Mouse (Mus musculus) hindbrain, embryonic 15.5 days (tissue): ENCODE measurements around the gene Trim9. TPM values are rescaled to one million over a fixed set of nuclear protein-coding genes. Genes with fewer than 3 reads are reported as not detected.

ENCODE experiments used
- ATAC-seq: fragments of 200-750 bp; cut with Nextera tagmentation; 2 replicates; pipeline ENCODE4 v1.8.0; 2017; ENCODE audit warnings: low read depth, moderate number of reproducible peaks, moderate TSS enrichment; ENCODE audit not compliant: low FRiP score
- H3K27ac ChIP-seq: fragments of 300-500 bp; sonication (generic); replicated peaks from 2 replicates; pipeline ENCODE4 v1.5.1; 2015; ENCODE audit warnings: mild to moderate bottlenecking, inconsistent platforms
- H3K27me3 ChIP-seq: fragments of 300-500 bp; sonication (generic); 2 replicates; pipeline ENCODE4 v1.6.1; 2015; ENCODE audit warnings: control low read depth, inconsistent platforms
- H3K36me3 ChIP-seq: fragments of 300-500 bp; sonication (generic); 2 replicates; pipeline ENCODE4 v1.6.1; 2015; ENCODE audit warnings: control low read depth, inconsistent platforms
- H3K4me1 ChIP-seq: fragments of 300-500 bp; sonication (generic); replicated peaks from 2 replicates; pipeline ENCODE4 v1.6.1; 2015; ENCODE audit warnings: control low read depth, inconsistent platforms
- H3K4me2 ChIP-seq: fragments of 300-500 bp; sonication (generic); 2 replicates; pipeline ENCODE4 v1.6.1; 2015; ENCODE audit warnings: moderate library complexity, mild to moderate bottlenecking, inconsistent platforms
- H3K4me3 ChIP-seq: fragments of 300-500 bp; sonication (generic); 2 replicates; pipeline ENCODE4 v1.5.1; 2015; ENCODE audit warnings: mild to moderate bottlenecking, inconsistent platforms
- H3K9ac ChIP-seq: fragments of 300-500 bp; sonication (generic); 2 replicates; pipeline ENCODE4 v1.6.1; 2015; ENCODE audit warnings: inconsistent platforms
- H3K9me3 ChIP-seq: fragments of 300-500 bp; sonication (generic); 2 replicates; pipeline ENCODE4 v1.6.1; 2016; ENCODE audit warnings: control low read depth, inconsistent platforms
- WGBS: fragments of 180-500 bp; shearing (Covaris S2); methylation state at CpG from one replicate; pipeline ENCODE4 v1.1.7; 2015; 5-methylcytosine and 5-hydroxymethylcytosine counted together
- polyA plus RNA-seq: library from polyadenylated mRNA; unstranded; fragments of >200 nt; fragmentation: Nextera tagmentation; extraction: Ambion mirVana; gene quantifications from 2 replicates; pipeline ENCODE4 v1.2.1, GENCODE M21; 2015

The Trim9 gene
- polyA plus RNA-seq: 84.5 and 93.3 TPM in 2 replicates

- H3K27me3 ChIP-seq: no peaks in the 10 kb centered on the region
- H3K9me3 ChIP-seq: no peaks in the 10 kb centered on the region
- H3K4me2 ChIP-seq: peak within 1 kb of the TSS; percentile 72
- ATAC-seq: peak; percentile 98
- H3K4me3 ChIP-seq: peak within 1 kb of the TSS; percentile 73
- under 1% methylated on average over 50 of the region's 50 CpGs for WGBS
- H3K4me1 ChIP-seq: peaks cover 40% of the 10 kb centered on the region
- peak within 1 kb of the TSS; percentile 98 for H3K27ac ChIP-seq
- H3K9ac ChIP-seq: peak within 1 kb of the TSS; percentile 89
- H3K36me3 ChIP-seq: no peaks in the 10 kb centered on the region
These were observed at the start of gene Trim9 for GRCm38 (mm10) chr12:70347202-70347841. TSS of gene Trim9 (minus strand) at chr12:70347614.

GRCm38 (mm10) chr12:70395061-70395460 is 47.6 kb upstream of the Trim9 start:
- ATAC-seq: no peak
- H3K9ac ChIP-seq: no peak overlapping the region
- no peaks in the 10 kb centered on the region for H3K36me3 ChIP-seq
- H3K27ac ChIP-seq: no peak overlapping the region
- no peak overlapping the region for H3K4me2 ChIP-seq
- no peaks in the 10 kb centered on the region for H3K9me3 ChIP-seq
- no peaks in the 10 kb centered on the region for H3K4me1 ChIP-seq
- 89% methylated on average over 3 of the region's 3 CpGs for WGBS
- no peaks in the 10 kb centered on the region for H3K27me3 ChIP-seq
- no peak overlapping the region for H3K4me3 ChIP-seq

GRCm38 (mm10) chr12:70391236-70391635 is 43.8 kb upstream of the Trim9 start:
- ATAC-seq: no peak
- no peak overlapping the region for H3K27ac ChIP-seq
- 75% methylated on average over 3 of the region's 3 CpGs for WGBS
- no peak overlapping the region for H3K4me2 ChIP-seq
- H3K9ac ChIP-seq: no peak overlapping the region
- H3K9me3 ChIP-seq: no peaks in the 10 kb centered on the region
- no peaks in the 10 kb centered on the region for H3K36me3 ChIP-seq
- H3K27me3 ChIP-seq: no peaks in the 10 kb centered on the region
- H3K4me1 ChIP-seq: no peaks in the 10 kb centered on the region
- no peak overlapping the region for H3K4me3 ChIP-seq

- ATAC-seq: no peak
- Histone ChIP-seq H3K27me3 (no peaks in the 10 kb centered on the region), H3K9me3 (no peaks in the 10 kb centered on the region), H3K4me1 (no peaks in the 10 kb centered on the region), H3K27ac (no peak overlapping the region), H3K36me3 (no peaks in the 10 kb centered on the region), H3K4me2 (no peak overlapping the region), H3K4me3 (no peak overlapping the region), H3K9ac (no peak overlapping the region)
- 76% methylated on average over 10 of the region's 10 CpGs for whole genome bisulfite sequencing
These were observed 27.6 kb upstream of the Trim9 start for GRCm38 (mm10) chr12:70374976-70375375.

GRCm38 (mm10) chr12:70372874-70373273 is 25.5 kb upstream of the Trim9 start:
- no peaks in the 10 kb centered on the region for H3K27me3 ChIP-seq
- no peaks in the 10 kb centered on the region for H3K36me3 ChIP-seq
- WGBS: 88% methylated on average over 5 of the region's 5 CpGs
- H3K9ac ChIP-seq: no peak overlapping the region
- H3K9me3 ChIP-seq: no peaks in the 10 kb centered on the region
- no peak overlapping the region for H3K4me3 ChIP-seq
- no peak overlapping the region for H3K4me2 ChIP-seq
- no peak overlapping the region for H3K27ac ChIP-seq
- peaks cover 10% of the 10 kb centered on the region for H3K4me1 ChIP-seq
- no peak for ATAC-seq

GRCm38 (mm10) chr12:70369348-70369747 is 21.9 kb upstream of the Trim9 start:
- no peak overlapping the region for H3K9ac ChIP-seq
- no peaks in the 10 kb centered on the region for H3K36me3 ChIP-seq
- H3K27me3 ChIP-seq: no peaks in the 10 kb centered on the region
- ATAC-seq: no peak
- H3K4me3 ChIP-seq: no peak overlapping the region
- no peaks in the 10 kb centered on the region for H3K9me3 ChIP-seq
- no peak overlapping the region for H3K27ac ChIP-seq
- 78% methylated on average over 12 of the region's 12 CpGs for WGBS
- peaks cover 21% of the 10 kb centered on the region for H3K4me1 ChIP-seq
- H3K4me2 ChIP-seq: no peak overlapping the region

GRCm38 (mm10) chr12:70368820-70369219 is 21.4 kb upstream of the Trim9 start:
- Histone ChIP-seq H3K4me2 (no peak overlapping the region), H3K9ac (no peak overlapping the region), H3K4me1 (peaks cover 21% of the 10 kb centered on the region), H3K9me3 (no peaks in the 10 kb centered on the region), H3K36me3 (no peaks in the 10 kb centered on the region), H3K27ac (peak overlapping the region; percentile 43), H3K4me3 (no peak overlapping the region), H3K27me3 (no peaks in the 10 kb centered on the region)
- WGBS: 59% methylated on average over 9 of the region's 9 CpGs
- no peak for ATAC-seq

GRCm38 (mm10) chr12:70367326-70368248 is 20.2 kb upstream of the Trim9 start:
- ATAC-seq: peak; percentile 99
- Histone ChIP-seq H3K9me3 (no peaks in the 10 kb centered on the region), H3K27ac (peak overlapping the region; percentile 98), H3K36me3 (no peaks in the 10 kb centered on the region), H3K9ac (peak overlapping the region; percentile 43), H3K27me3 (no peaks in the 10 kb centered on the region), H3K4me3 (peak overlapping the region; percentile 28), H3K4me2 (peak overlapping the region; percentile 59), H3K4me1 (peaks cover 21% of the 10 kb centered on the region)
- WGBS: 6% methylated on average over 19 of the region's 19 CpGs

- Histone ChIP-seq H3K9ac (no peak overlapping the region), H3K9me3 (no peaks in the 10 kb centered on the region)
- WGBS: 7% methylated on average over 4 of the region's 4 CpGs
These were observed 15.6 kb upstream of the Trim9 start for GRCm38 (mm10) chr12:70363016-70363415.

GRCm38 (mm10) chr12:70360276-70360675 is 12.9 kb upstream of the Trim9 start:
- no peaks in the 10 kb centered on the region for H3K27me3 ChIP-seq
- ATAC-seq: peak; percentile 51
- WGBS: 85% methylated on average over 5 of the region's 5 CpGs

More at GRCm38 (mm10) chr12:70363016-70363415, 15.6 kb upstream of the Trim9 start:
- no peak for ATAC-seq
- H3K4me2 ChIP-seq: no peak overlapping the region
- H3K27me3 ChIP-seq: no peaks in the 10 kb centered on the region
- H3K27ac ChIP-seq: no peak overlapping the region
- no peak overlapping the region for H3K4me3 ChIP-seq
- H3K36me3 ChIP-seq: no peaks in the 10 kb centered on the region
- H3K4me1 ChIP-seq: peaks cover 25% of the 10 kb centered on the region

GRCm38 (mm10) chr12:70359443-70359842 is 12.0 kb upstream of the Trim9 start:
- H3K4me3 ChIP-seq: peak overlapping the region; percentile 11; the same call in 1 of the 2 replicates
- 41% methylated on average over 13 of the region's 13 CpGs for WGBS
- H3K4me2 ChIP-seq: peak overlapping the region; percentile 40
- H3K27me3 ChIP-seq: no peaks in the 10 kb centered on the region
- no peaks in the 10 kb centered on the region for H3K36me3 ChIP-seq
- no peak overlapping the region for H3K27ac ChIP-seq
- H3K4me1 ChIP-seq: peaks cover 13% of the 10 kb centered on the region
- no peaks in the 10 kb centered on the region for H3K9me3 ChIP-seq
- H3K9ac ChIP-seq: no peak overlapping the region
- no peak for ATAC-seq

More at GRCm38 (mm10) chr12:70360276-70360675, 12.9 kb upstream of the Trim9 start:
- Histone ChIP-seq H3K4me2 (no peak overlapping the region), H3K9me3 (no peaks in the 10 kb centered on the region), H3K36me3 (no peaks in the 10 kb centered on the region), H3K27ac (no peak overlapping the region), H3K4me1 (peaks cover 13% of the 10 kb centered on the region), H3K4me3 (no peak overlapping the region), H3K9ac (no peak overlapping the region)

- WGBS: 44% methylated on average over 8 of the region's 8 CpGs
- no peak for ATAC-seq
- Histone ChIP-seq H3K9ac (no peak overlapping the region), H3K4me3 (no peak overlapping the region), H3K27ac (no peak overlapping the region), H3K27me3 (no peaks in the 10 kb centered on the region), H3K4me1 (peaks cover 13% of the 10 kb centered on the region), H3K4me2 (no peak overlapping the region), H3K9me3 (no peaks in the 10 kb centered on the region), H3K36me3 (no peaks in the 10 kb centered on the region)
These were observed 7.5 kb upstream of the Trim9 start for GRCm38 (mm10) chr12:70354926-70355325.
